Mouse (Mus musculus) small intestine, adult 2 months (tissue): ENCODE data around the gene 7530416G11Rik. TPM values are rescaled to one million over a fixed set of nuclear protein-coding genes. Genes with fewer than 3 reads are reported as not detected.

ENCODE experiments used
- H3K27ac ChIP-seq: fragments of 200-500 bp; 2 replicates; pipeline ENCODE4 v1.5.1; 2012; ENCODE audit warnings: low read depth, low read length, control low read depth, inconsistent platforms; ENCODE audit not compliant: insufficient read depth
- H3K27me3 ChIP-seq: fragments of 200-500 bp; 2 replicates; pipeline ENCODE4 v1.6.1; 2012; ENCODE audit warnings: mild to moderate bottlenecking, moderate library complexity, low read length, inconsistent platforms; ENCODE audit not compliant: control insufficient read depth, insufficient read depth
- H3K36me3 ChIP-seq: fragments of 200-500 bp; 2 replicates; pipeline ENCODE4 v1.6.1; 2012; ENCODE audit warnings: mild to moderate bottlenecking, low read length, control low read depth, inconsistent platforms; ENCODE audit not compliant: control insufficient read depth, insufficient read depth
- H3K4me1 ChIP-seq: fragments of 200-500 bp; 2 replicates; pipeline ENCODE4 v1.6.1; 2012; ENCODE audit warnings: low read length, inconsistent platforms, mixed read lengths; ENCODE audit not compliant: control insufficient read depth, insufficient read depth, insufficient read length
- H3K4me3 ChIP-seq: fragments of 200-500 bp; 2 replicates; pipeline ENCODE4 v1.5.1; 2012; ENCODE audit warnings: low read depth, mild to moderate bottlenecking, control low read depth, inconsistent platforms, low read length, moderate library complexity
- CTCF ChIP-seq: fragments of 200-500 bp; IDR thresholded peaks from 2 replicates; pipeline ENCODE4 v1.5.1; 2012; ENCODE audit warnings: low read depth, mild to moderate bottlenecking, control low read depth, inconsistent platforms, low read length, moderate library complexity, mixed read lengths; ENCODE audit not compliant: insufficient replicate concordance, insufficient read length; ENCODE audit errors: extremely low read depth
- POLR2A ChIP-seq: fragments of 200-500 bp; IDR thresholded peaks from 2 replicates; pipeline ENCODE4 v1.6.1; 2012; ENCODE audit warnings: low read depth, mild to moderate bottlenecking, control low read depth, inconsistent platforms, low read length, moderate library complexity
- WGBS: fragments of 180-500 bp; shearing (Covaris S2); methylation state at CpG from one replicate; pipeline ENCODE4 v1.1.7; 2018; 5-methylcytosine and 5-hydroxymethylcytosine counted together
- polyA plus RNA-seq: library from polyadenylated mRNA; depleted of rRNA; stranded (reverse); fragments of >200 nt; gene quantifications from 2 replicates; pipeline ENCODE4 v1.2.3, GENCODE M21; 2012

7530416G11Rik gene
- polyA plus RNA-seq, 1 experiment: not detected

- H3K27ac ChIP-seq: no peak overlapping the region
- no peaks in the 10 kb centered on the region for H3K36me3 ChIP-seq
- no peaks in the 10 kb centered on the region for H3K4me1 ChIP-seq
- WGBS: 44% methylated on average over 5 of the region's 5 CpGs
- no peak for TF ChIP-seq CTCF
- no peak for TF ChIP-seq POLR2A
- no peaks in the 10 kb centered on the region for H3K27me3 ChIP-seq
- H3K4me3 ChIP-seq: no peak overlapping the region
These were observed 23.1 kb downstream of the 7530416G11Rik start for GRCm38 (mm10) chr15:85479919-85480318.

GRCm38 (mm10) chr15:85479365-85479764 lies 23.7 kb downstream of the 7530416G11Rik start:
- WGBS: 62% methylated on average over 12 of the region's 12 CpGs
- no peak overlapping the region for H3K4me3 ChIP-seq
- no peaks in the 10 kb centered on the region for H3K36me3 ChIP-seq
- no peaks in the 10 kb centered on the region for H3K27me3 ChIP-seq
- TF ChIP-seq CTCF (no peak), POLR2A (no peak)
- H3K27ac ChIP-seq: no peak overlapping the region
- no peaks in the 10 kb centered on the region for H3K4me1 ChIP-seq

- H3K36me3 ChIP-seq: no peaks in the 10 kb centered on the region
- WGBS: 10% methylated on average over 1 of the region's 1 CpGs
- peak; percentile 73; the same call in 1 of the 2 replicates for TF ChIP-seq CTCF
- no peak for TF ChIP-seq POLR2A
These were observed 25.4 kb downstream of the 7530416G11Rik start for GRCm38 (mm10) chr15:85477584-85477983.

GRCm38 (mm10) chr15:85474697-85475096 lies 28.3 kb downstream of the 7530416G11Rik start:
- Histone ChIP-seq H3K4me3 (no peak overlapping the region), H3K4me1 (no peaks in the 10 kb centered on the region), H3K36me3 (no peaks in the 10 kb centered on the region), H3K27me3 (no peaks in the 10 kb centered on the region), H3K27ac (no peak overlapping the region)
- 30% methylated on average over 3 of the region's 3 CpGs for WGBS
- TF ChIP-seq POLR2A (no peak), CTCF (no peak)

More at GRCm38 (mm10) chr15:85477584-85477983, 25.4 kb downstream of the 7530416G11Rik start:
- Histone ChIP-seq H3K27ac (no peak overlapping the region), H3K4me3 (no peak overlapping the region), H3K27me3 (no peaks in the 10 kb centered on the region), H3K4me1 (no peaks in the 10 kb centered on the region)

- Histone ChIP-seq H3K27me3 (no peaks in the 10 kb centered on the region), H3K27ac (no peak overlapping the region), H3K4me1 (no peaks in the 10 kb centered on the region), H3K36me3 (no peaks in the 10 kb centered on the region), H3K4me3 (no peak overlapping the region)
- TF ChIP-seq POLR2A (no peak), CTCF (no peak)
- WGBS: 67% methylated on average over 6 of the region's 6 CpGs
These were observed 33.6 kb downstream of the 7530416G11Rik start for GRCm38 (mm10) chr15:85469401-85469800.

GRCm38 (mm10) chr15:85466456-85467067 lies 36.5 kb downstream of the 7530416G11Rik start:
- no peaks in the 10 kb centered on the region for H3K4me1 ChIP-seq
- TF ChIP-seq POLR2A (no peak), CTCF (no peak)
- H3K27ac ChIP-seq: no peak overlapping the region
- no peaks in the 10 kb centered on the region for H3K36me3 ChIP-seq
- H3K27me3 ChIP-seq: no peaks in the 10 kb centered on the region
- no peak overlapping the region for H3K4me3 ChIP-seq
- WGBS: 95% methylated on average over 5 of the region's 5 CpGs

GRCm38 (mm10) chr15:85464823-85465565 lies 38.0 kb downstream of the 7530416G11Rik start:
- 64% methylated on average over 10 of the region's 10 CpGs for WGBS
- no peaks in the 10 kb centered on the region for H3K27me3 ChIP-seq
- TF ChIP-seq POLR2A: no peak
- no peak for TF ChIP-seq CTCF
- no peaks in the 10 kb centered on the region for H3K4me1 ChIP-seq
- H3K27ac ChIP-seq: no peak overlapping the region
- no peaks in the 10 kb centered on the region for H3K36me3 ChIP-seq
- no peak overlapping the region for H3K4me3 ChIP-seq
